Mouse (Mus musculus) cortical plate, adult 2 months (tissue): ENCODE data around the gene Ptpra.

ENCODE experiments used
- CTCF ChIP-seq: fragments of 200-500 bp; IDR thresholded peaks from 2 replicates; pipeline ENCODE4 v1.5.1; 2011; ENCODE audit warnings: mild to moderate bottlenecking, control low read depth, low read length; ENCODE audit not compliant: insufficient read depth; ENCODE audit errors: extremely low read depth
- POLR2A ChIP-seq: fragments of 200-500 bp; IDR thresholded peaks from 2 replicates; pipeline ENCODE4 v1.6.1; 2011; ENCODE audit warnings: mild to moderate bottlenecking, low read length, control low read depth; ENCODE audit not compliant: insufficient read depth; ENCODE audit errors: extremely low read depth

- peak; percentile 27; the same call in 1 of the 2 replicates for TF ChIP-seq CTCF
- peak; percentile 93 for TF ChIP-seq POLR2A
These were observed 25.8 kb upstream of the Ptpra start, which contains the start of the genes Vps16 and Pced1a for GRCm38 (mm10) chr2:130424126-130424853.
